Mouse (Mus musculus) mouse embryonic stem cell (cell line): ENCODE data around the gene H6pd.
"Not testable (repeated sequence)": the region's sequence is repeated elsewhere in the genome, so short reads cannot be mapped to it uniquely, and the experiment has no call there.

Experiments
- in situ Hi-C, 2 experiments: fragments of 300-500 bp; cut with MboI; formaldehyde crosslinking; loops; 1 replicate in 1 of 2; 3 replicates in 1 of 2; pipeline ENCODE4 v1.14.3; 2019 to 2020; ENCODE audit warnings: low sequenced_read_pairs in 2 of 2, low pct_unique_long_range_greater_than_20kb in 1 of 2, mixed read lengths in 1 of 2; ENCODE audit not compliant: unreplicated experiment in 1 of 2

H6pd gene

DNA sequence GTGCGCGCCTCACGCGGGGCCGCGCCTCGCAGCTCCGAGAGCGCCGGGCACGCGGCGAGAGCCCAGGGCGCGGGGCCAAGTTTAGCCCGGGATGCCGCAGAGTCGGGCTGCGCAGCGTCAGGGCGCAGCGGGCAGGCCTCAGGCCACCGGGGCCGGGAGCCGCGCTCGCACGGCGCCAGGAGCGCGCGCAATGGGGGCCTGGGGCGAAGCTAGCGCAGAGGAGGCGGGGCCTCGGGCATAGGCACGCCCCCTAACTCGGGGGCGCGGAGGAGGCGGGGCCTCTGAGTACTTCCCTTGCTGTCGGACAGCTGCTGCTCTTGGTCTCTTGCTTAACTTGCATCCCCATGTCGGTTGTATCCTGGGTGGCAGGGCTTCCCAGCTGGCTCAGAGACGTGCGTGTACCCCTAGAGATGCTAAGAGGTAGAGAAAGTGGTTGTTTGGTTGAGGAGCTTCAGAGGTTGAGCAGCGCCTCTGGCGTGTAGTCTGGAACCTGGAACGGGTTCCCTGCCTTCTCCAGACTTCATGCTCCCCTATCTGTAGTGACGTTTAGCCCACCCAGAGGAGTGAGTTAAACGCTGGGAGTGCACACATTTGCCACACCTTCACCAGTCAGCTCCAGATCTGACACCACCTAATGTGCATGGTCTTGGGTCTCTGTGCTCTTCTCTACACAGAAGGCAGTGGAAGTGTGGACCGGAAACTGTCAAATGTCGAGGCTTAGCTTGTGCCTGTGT lies at the start of gene H6pd:
H6pd (minus strand) TSS at position 171 of the 734 bp plus-strand sequence.
- in situ Hi-C loops: no loop called here

DNA sequence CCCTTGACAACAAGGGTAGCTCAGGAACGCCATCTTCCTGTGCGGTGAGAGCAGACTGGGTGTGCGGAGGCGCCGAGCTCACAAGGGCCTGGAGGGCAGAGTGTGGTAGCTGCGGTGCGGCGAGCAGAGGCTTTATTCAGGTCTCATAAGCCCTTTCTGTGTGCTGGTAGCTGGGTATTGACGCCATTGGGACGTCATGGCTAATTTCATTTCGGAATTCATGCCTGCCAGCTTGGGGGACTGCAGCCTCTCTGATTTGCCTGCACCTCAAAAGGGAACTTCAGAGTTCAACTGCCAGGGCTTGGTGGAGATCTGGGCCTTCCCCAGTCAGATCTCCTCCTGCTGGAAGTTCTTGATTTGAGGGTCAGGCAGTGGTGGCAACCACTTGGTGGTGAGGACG lies 48.9 kb upstream of the H6pd start:
- in situ Hi-C loops: no loop called here

DNA sequence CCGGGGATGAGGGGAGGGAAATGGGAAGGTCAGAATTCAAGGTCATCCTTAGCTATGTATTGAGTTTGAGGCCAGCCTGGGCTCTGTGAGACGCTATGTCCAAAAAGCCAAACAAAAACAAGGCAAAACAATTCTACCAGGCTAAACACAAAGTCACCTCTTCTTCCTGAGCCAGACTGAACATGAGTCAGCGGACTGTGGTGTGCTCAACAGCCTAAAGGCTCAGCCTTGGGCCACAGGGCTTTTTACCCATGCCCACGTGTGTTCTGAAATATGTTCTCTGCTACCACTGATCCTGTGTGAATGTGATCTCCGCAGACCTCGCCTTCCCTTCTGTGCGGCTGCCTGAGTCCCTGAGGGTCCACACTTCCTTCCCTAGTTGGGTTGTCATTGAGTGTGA lies 47.3 kb upstream of the H6pd start:
- in situ Hi-C loops: no loop called here

DNA sequence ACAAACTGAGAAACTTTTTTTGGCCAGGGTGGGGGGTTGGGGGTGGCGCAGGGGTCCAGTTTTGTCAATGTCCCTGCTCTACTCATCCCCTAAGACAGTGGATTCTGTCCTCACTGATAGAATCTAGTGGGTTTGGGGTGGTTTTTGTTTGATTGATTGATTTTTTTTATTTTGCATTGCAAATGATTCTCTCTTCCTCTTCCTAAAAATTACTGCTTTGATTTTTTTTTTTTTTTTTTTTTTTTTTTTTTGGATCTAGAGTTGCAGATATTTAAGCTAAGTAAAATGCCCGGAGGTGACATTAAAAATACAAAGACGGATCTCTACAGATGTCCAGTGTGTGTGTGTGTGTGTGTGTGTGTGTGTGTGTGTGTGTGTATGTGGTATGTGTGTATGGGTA lies 43.6 kb upstream of the H6pd start:
- in situ Hi-C loops: no loop called here

DNA sequence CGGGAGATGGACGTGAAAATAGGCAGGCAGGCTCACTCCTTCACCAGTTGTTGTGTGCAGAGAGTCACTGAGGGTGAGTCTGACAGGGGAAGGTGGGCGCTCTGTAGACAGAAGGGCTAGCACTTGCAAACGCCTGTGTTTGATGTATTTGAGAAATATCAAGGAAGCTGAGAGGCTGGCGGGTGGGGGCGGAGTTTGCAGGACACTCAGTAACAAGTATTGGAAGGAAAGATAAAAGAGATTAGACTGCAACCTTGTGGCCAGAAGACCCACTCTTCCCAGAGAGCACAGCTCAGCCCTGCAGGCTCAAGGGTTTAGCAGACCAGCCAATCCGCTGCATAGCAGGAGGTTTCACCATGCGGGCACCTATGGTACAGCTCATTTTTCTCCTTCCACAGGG lies 42.7 kb upstream of the H6pd start:
- in situ Hi-C loops: no loop called here

DNA sequence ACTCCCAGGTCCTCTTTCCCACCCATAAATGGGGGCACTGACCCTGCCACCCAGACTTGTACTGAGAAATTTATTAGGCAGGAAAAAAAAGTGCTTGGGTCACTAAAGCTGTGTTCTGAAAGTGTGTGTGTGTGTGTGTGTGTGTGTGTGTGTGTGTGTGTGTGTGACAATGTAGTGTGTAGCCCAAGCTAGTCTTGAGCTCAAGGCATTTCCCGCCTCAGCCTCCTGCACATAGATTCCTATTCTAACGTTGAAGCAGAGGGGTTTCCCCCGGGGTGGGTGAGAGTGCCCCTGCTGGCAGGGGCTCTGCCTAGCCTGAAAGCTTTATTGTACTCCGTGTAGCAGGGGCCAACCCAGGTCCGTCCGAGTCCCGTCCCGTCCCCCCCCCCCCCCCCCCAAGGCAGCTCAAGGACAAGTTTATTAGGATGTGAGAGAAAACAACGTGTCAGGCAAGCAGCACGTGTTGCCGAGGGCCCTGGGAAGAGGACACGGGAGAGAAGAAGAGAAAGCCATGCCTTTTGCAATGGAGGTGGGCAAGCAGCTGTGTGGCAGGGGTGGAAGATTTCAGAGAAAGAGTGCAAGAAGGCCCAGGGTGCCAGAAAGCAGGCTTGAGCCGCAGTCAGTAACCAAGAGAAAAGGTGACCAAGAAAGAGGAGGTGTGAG lies 40.9 kb upstream of the H6pd start:
- in situ Hi-C loops: no loop called here

DNA sequence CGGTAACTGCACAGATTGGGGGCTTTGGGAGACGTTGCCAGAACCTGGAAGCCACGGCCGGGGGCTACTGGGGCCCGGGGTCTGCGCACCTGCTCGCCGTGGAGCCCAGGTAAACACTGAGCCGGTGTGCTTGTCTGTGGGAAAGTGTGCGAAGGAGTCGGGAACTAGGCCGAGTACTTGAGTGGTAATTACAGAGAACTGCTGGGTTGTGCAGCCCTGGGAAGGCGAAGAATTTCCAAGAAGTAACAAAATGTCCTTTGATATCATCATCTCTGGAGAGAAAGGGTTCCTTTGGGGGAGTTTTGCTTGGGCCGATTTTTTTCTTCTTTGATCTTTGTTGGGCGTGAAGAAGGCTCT lies 40.3 kb upstream of the H6pd start:
- in situ Hi-C loops: no loop called here

DNA sequence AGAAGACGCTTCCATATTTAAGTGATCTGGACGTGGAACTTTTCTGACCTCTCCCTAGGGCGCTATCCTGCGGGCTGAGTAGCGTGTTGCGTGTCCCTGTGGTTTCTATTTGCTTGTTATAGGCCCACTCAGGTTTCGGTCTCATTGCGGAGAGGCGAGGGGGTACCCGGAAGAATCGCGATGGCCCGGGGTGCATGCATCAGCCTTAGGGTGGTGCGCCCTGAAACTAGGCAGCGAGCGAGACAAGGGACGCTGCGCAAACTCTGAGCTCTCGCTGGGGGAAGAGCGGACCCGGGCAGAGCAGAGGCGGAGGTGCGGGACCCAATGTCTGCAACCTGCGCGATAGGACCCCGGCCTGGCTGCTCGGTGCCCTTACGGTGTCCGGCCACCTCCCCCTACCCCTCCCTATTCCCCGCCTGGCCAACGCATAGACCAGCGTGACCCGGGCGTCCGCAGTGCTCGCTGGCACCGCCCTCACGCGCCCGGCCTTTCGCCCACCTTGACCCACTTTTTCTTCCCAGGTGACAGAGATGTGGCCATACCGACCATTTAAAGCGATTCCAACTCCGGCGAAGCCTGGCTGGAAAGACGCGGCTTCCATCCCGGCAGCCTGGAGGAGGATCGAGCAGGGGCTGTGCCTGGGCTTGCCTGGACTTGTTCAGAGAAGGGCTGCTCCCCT lies 39.8 kb upstream of the H6pd start:
- in situ Hi-C loops: no loop called here

DNA sequence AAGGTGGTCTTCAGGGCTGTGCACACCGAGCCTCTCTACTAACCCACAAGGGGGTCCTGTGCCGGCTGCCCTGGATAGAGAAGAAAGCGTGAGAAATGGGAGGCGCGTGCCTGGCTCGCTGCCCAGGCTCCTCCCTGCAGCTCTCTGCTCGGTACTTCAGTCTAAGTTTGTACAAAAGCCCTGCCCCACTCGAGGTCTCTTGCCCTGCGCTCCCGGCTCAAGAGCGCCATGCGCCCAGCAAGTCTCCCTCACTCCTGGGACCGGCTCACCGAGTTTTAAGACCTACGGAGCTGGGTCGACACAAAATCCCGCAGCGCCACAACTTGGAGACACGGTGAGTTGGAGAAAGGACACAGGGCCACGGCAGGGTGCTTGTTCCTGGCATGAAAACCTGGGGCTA lies 39.2 kb upstream of the H6pd start:
- in situ Hi-C loops: no loop called here

DNA sequence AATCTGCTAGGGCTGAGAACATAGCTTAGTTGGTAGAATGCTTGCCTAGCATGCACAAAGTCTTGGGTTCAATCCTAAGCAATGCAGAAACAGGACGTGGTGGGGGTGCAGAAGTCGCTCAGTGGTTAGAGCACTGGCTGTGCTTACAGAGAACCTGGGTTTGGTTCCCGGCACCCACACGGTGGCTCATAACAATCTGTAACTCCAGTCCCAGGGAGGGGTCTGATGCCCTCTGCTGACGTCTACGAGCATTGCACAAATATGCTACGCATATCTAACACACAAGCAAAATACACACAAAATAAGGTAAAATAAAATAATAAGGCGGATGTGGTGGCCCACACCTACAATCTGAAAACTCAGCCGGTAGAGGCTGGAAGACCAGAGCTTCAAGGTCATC lies 34.8 kb upstream of the H6pd start:
- in situ Hi-C loops: no loop called here

DNA sequence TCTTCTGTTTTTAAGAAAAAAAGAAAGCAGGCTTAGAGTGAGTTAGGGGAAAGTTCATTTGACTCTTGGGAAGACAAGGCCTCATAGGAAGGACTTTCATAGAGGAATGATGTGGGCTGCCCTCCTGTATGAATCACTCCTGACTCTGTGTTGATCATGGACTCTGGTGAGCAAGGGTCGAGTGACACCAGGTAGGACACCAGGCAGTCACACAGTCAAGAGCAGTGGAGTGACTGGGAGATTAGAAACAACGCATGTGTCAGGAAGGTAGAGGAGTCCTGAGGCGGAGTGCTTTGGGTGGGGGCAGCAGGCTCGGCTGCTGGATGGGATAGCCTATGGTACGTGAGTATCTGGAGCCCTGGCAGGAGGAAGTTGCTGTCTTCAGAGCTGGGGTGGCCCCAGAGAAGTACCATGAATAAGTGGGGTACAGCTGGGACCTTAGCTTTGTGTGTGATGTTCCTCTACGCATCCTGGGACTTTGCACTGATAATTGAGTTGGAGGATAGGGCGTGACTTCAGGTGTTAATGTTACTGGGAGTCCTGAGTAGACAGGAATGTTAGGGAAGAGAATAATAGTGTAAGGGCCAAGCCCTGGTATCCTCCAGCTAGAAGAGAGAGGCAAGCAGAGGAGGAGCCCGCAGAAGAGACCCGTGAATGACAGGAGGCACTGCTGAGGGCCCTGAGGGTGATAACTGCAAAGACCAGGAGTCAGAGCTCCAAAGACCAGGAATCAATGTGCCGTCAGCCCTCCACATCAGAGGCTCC lies 32.7 kb upstream of the H6pd start:
- in situ Hi-C loops: no loop called here

DNA sequence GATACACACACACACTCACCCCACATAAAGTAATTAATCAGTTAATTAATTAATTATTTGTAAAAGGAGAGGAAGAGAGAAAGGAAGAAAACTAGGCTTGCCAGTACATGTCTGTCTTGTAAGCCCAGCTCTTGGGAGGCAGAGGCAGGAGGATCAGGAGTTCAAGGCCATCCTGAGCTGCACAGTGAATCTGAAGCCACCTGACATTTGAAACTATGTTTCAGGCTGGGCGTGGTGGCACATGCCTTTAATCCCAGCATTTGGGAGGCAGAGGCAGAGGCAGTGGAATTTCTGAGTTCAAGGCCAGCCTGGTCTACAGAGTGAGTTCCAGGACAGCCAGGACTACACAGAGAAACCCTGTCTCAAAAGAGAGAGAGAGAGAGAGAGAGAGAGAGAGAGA lies 32.0 kb upstream of the H6pd start:
- in situ Hi-C loops: not testable (repeated sequence)

DNA sequence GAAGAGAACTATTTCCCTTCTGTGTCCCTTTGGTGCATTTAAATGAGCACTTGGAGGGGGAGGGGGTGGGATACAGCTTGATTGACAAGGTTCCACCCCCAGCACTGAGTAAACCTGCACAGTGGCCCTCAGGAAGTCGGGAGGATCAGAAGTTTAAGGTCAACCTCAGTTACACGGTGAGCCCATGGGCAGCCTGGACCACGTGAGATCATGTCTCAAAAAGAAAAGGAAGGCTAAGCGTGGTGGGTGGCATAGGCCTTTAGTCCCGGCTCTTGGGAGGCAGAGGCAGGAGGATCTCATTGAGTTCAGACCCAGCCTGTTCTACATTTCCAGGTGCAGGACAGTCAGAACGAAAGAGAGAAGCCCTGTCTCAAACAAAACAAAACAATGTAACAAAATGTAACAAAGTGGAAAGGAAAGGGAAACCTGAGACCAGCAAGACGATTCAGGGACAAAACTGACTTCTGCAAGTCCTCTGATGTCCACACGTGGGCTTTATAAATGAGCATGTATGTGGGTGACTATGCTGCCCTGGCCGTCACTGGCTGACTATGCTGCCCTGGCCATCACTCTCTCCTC lies 31.3 kb upstream of the H6pd start:
- in situ Hi-C loops: no loop called here

DNA sequence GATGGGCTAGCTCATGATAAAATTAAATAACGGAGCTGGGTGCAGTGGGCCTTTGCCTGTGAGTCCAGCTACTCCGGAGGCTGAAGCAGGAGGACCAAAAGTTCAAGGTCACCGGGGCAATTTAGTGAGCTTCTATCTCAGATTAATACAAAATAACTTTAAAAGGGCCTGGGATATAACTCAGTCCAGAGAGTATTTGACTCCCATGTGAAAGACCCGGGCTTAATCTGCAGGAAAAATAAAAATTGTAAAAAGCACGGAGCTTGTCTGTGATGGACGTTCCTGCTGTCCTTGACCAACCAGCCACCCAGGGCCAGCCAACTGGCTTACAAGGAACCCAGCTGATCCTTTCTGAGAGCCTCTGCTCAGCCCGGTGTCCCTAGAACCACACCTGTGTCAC lies 29.7 kb upstream of the H6pd start:
- in situ Hi-C loops: loop anchor here (5.0 kb wide), 2 partner anchors 34 to 64 kb away; no protein-coding TSS in a partner anchor

DNA sequence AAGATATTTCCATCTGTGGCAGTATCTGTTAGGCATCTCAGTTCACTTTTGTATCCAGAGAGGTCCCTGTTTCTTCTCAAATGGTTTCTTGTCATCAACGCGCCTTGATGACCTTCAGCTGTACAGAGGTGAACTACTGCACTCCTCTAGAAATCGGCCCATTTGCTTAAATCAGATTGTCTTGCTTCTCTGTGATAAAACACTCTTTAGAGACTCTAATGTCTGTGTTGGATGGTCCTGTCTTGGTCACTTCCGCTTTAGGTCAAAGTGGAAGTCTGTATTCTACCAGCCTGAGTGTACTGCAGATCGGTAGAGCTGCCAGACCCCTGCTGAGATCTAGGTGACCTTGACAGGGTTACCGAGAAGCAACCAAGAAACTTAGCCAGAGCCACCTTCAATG lies 27.3 kb upstream of the H6pd start:
- in situ Hi-C loops: loop anchor here (5.0 kb wide), 2 partner anchors 36 to 66 kb away; no protein-coding TSS in a partner anchor

DNA sequence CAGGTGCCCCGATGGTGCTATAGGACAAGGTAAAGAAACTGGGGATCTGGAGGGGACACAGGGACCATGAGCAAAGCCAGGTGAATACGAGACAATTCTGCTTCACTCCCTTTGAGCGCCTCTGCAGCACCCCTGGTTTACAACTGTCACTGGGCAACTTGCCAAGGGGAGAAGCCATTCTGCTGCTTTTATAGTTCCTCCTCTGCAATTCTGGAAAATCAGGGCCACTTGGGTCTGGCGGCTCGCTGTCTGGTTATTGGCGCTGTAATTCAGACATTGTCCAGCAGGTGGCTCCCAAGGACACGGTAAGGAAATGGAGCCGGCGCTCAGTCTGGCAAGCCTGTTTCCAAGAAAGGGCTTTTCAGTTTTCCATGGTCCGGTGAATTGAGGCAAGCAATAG lies 26.5 kb upstream of the H6pd start:
- in situ Hi-C loops: loop anchor here (5.0 kb wide), 2 partner anchors 37 to 67 kb away; no protein-coding TSS in a partner anchor

DNA sequence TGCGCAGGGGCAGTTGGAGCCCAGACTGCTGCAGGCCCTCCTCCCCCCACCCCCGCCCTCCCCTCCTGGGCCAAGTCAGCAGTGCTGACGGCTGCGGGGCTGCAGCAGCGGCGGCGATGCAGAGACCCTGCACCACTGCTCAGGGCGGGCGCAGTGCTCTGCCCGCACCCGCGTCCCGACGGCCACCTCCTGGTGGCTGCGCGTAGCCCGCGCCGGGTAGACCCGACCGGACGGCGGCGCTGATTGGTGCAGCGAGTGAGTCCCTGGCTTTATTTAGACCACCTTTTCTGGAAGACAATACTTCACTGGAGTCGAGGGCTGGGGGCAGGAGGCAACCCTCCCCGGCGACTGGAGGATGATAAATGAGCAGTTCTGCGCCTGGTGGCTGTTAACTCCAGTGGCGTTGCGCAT lies 24.4 kb upstream of the H6pd start:
- in situ Hi-C loops: no loop called here

DNA sequence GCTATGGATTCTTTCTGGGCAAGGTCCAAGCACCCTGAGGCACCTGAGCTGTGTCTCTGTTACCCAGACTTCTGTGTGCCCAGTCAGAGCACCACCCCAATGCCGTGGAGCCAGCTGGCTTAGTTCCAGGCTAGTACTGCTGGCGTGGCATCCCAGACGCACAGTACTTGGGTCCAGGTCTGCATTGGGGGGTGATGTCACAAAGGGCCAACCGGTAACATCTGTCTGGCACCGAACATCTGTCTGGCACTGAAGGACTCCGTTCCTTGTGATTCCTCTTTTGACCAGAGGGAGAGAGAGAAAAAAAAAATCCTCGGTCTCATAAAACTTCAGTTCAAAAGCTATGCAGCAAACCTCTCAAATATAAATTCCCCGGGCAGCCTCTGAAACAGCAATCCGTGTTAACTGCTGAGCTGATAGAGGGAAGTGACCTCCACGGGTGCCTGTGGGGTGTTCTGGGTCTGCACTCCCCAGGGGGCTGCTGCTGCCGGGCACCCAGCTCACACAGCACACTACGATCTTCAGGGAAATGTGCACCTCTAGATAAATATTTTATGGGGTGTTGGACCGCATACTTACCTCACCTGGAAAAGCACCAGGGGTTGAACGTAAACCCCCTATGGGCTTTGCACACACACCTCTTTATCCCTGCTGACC lies 22.5 kb upstream of the H6pd start:
- in situ Hi-C loops: no loop called here
